Mouse (Mus musculus) embryonic facial prominence, embryonic 14.5 days (tissue): ENCODE results near the gene Hdgfl2. TPM values are rescaled to one million over a fixed set of nuclear protein-coding genes. Genes with fewer than 3 reads are reported as not detected.

Experiments used
- ATAC-seq: fragments of 200-750 bp; cut with Nextera tagmentation; 2 replicates; pipeline ENCODE4 v1.8.0; 2017; ENCODE audit warnings: low read depth, moderate number of reproducible peaks, moderate TSS enrichment
- DNase-seq: peaks from one replicate; pipeline ENCODE4 v3.0.0-alpha.2; 2015; ENCODE audit warnings: low spot score
- H3K27ac ChIP-seq: fragments of 300-500 bp; sonication (generic); replicated peaks from 2 replicates; pipeline ENCODE4 v1.5.1; 2014; ENCODE audit warnings: low read depth, mild to moderate bottlenecking, low read length, moderate library complexity
- H3K27me3 ChIP-seq: fragments of 300-500 bp; sonication (generic); replicated peaks from 2 replicates; pipeline ENCODE4 v1.6.1; 2014; ENCODE audit warnings: low read length; ENCODE audit not compliant: control insufficient read depth, insufficient read depth
- H3K36me3 ChIP-seq: fragments of 300-500 bp; sonication (generic); 2 replicates; pipeline ENCODE4 v1.6.1; 2014; ENCODE audit warnings: low read length, mixed read lengths; ENCODE audit not compliant: control insufficient read depth, insufficient read depth
- H3K4me1 ChIP-seq: fragments of 300-500 bp; sonication (generic); 2 replicates; pipeline ENCODE4 v1.6.1; 2014; ENCODE audit warnings: antibody characterized with exemption, low read length; ENCODE audit not compliant: control insufficient read depth, insufficient read depth
- H3K4me2 ChIP-seq: fragments of 300-500 bp; sonication (generic); 2 replicates; pipeline ENCODE4 v1.6.1; 2014; ENCODE audit warnings: low read depth, mild to moderate bottlenecking, low read length, moderate library complexity, mixed read lengths
- H3K4me3 ChIP-seq: fragments of 300-500 bp; sonication (generic); 2 replicates; pipeline ENCODE4 v1.5.1; 2014; ENCODE audit warnings: low read depth, mild to moderate bottlenecking, low read length
- H3K9ac ChIP-seq: fragments of 300-500 bp; sonication (generic); 2 replicates; pipeline ENCODE4 v1.6.1; 2014; ENCODE audit warnings: low read depth, mild to moderate bottlenecking, low read length, moderate library complexity, mixed read lengths
- H3K9me3 ChIP-seq: fragments of 300-500 bp; sonication (generic); 2 replicates; pipeline ENCODE4 v1.6.1; 2016; ENCODE audit warnings: low read length; ENCODE audit not compliant: control insufficient read depth
- WGBS: fragments of 180-500 bp; shearing (Covaris S2); extraction: QIAGEN DNeasy Blood & Tissue Kit; methylation state at CpG from one replicate; pipeline ENCODE4 v1.1.7; 2014; 5-methylcytosine and 5-hydroxymethylcytosine counted together
- polyA plus RNA-seq: library from polyadenylated mRNA; unstranded; fragments of >200 nt; fragmentation: Nextera tagmentation; extraction: Ambion mirVana; gene quantifications from 2 replicates; pipeline ENCODE4 v1.2.1, GENCODE M21; 2014

Gene Hdgfl2
- polyA plus RNA-seq, 1 experiment from 2014 or later = 75.6 TPM

- H3K4me3 ChIP-seq = peak overlapping the region; percentile 37
- H3K27me3 ChIP-seq = peaks cover 56% of the 10 kb centered on the region
- H3K36me3 ChIP-seq = no peaks in the 10 kb centered on the region
- H3K4me1 ChIP-seq = peaks cover 7% of the 10 kb centered on the region; the same call in 1 of the 2 replicates
- peak overlapping the region; percentile 57 for H3K9ac ChIP-seq
- peak overlapping the region; percentile 68 for H3K4me2 ChIP-seq
- ATAC-seq (no peak), DNase-seq (no peak)
- no peak overlapping the region for H3K27ac ChIP-seq
- H3K9me3 ChIP-seq = peaks cover 16% of the 10 kb centered on the region
- 12% methylated on average over 20 of the region's 59 CpGs for whole genome bisulfite sequencing
These were observed 45.2 kb downstream of the Hdgfl2 start for GRCm38 (mm10) chr17:56124377-56125275.

- H3K27me3 ChIP-seq = peaks cover 49% of the 10 kb centered on the region
- WGBS = 96% methylated on average over 4 of the region's 4 CpGs
- H3K9me3 ChIP-seq = peaks cover 16% of the 10 kb centered on the region
- H3K4me3 ChIP-seq = no peak overlapping the region
- no peak overlapping the region for H3K27ac ChIP-seq
- DNase-seq (no peak), ATAC-seq (no peak)
- no peak overlapping the region for H3K4me2 ChIP-seq
- H3K4me1 ChIP-seq = peaks cover 7% of the 10 kb centered on the region; the same call in 1 of the 2 replicates
- H3K36me3 ChIP-seq = no peaks in the 10 kb centered on the region
- no peak overlapping the region for H3K9ac ChIP-seq
These were observed 45.8 kb downstream of the Hdgfl2 start for GRCm38 (mm10) chr17:56125276-56125630.

DNA sequence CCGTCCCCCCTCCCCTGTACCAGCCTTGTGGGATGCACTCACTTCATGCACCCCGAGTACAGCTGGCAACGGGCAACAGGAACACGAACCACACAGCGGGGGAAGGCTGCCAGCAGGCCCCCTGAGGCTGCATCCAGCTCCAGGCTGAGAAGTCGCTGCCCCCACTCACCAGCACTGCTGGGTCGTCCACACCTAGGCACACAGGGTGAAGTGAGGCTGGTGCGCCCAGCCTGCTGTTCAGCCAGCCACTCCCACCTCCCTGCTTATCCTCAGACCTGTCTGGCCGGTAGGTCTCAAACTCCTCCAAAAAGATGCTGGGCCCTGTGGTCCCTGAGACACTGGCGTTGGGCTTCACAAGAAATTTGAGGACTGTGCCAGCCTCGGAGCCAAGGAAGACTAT, 46.7 kb downstream of the Hdgfl2 start:
- DNase-seq (no peak), ATAC-seq (no peak)
- Histone ChIP-seq H3K4me2 (no peak overlapping the region), H3K9ac (no peak overlapping the region), H3K27me3 (peaks cover 40% of the 10 kb centered on the region), H3K4me3 (no peak overlapping the region), H3K4me1 (peaks cover 7% of the 10 kb centered on the region; the same call in 1 of the 2 replicates), H3K9me3 (peaks cover 16% of the 10 kb centered on the region), H3K36me3 (no peaks in the 10 kb centered on the region), H3K27ac (no peak overlapping the region)
- 66% methylated on average over 11 of the region's 11 CpGs for WGBS

GRCm38 (mm10) chr17:56128246-56128645, 48.8 kb downstream of the Hdgfl2 start:
- 80% methylated on average over 15 of the region's 15 CpGs for WGBS
- H3K9ac ChIP-seq = no peak overlapping the region
- H3K9me3 ChIP-seq = peaks cover 2% of the 10 kb centered on the region; the same call in 1 of the 2 replicates
- no peak overlapping the region for H3K4me2 ChIP-seq
- ATAC-seq (no peak), DNase-seq (no peak)
- H3K36me3 ChIP-seq = no peaks in the 10 kb centered on the region
- H3K4me3 ChIP-seq = no peak overlapping the region
- peaks cover 7% of the 10 kb centered on the region; the same call in 1 of the 2 replicates for H3K4me1 ChIP-seq
- H3K27me3 ChIP-seq = peaks cover 20% of the 10 kb centered on the region
- H3K27ac ChIP-seq = no peak overlapping the region

GRCm38 (mm10) chr17:56131136-56131535, 51.7 kb downstream of the Hdgfl2 start:
- Histone ChIP-seq H3K9ac (no peak overlapping the region), H3K27me3 (no peaks in the 10 kb centered on the region), H3K4me2 (no peak overlapping the region), H3K9me3 (no peaks in the 10 kb centered on the region), H3K36me3 (no peaks in the 10 kb centered on the region), H3K4me3 (no peak overlapping the region), H3K27ac (no peak overlapping the region), H3K4me1 (peaks cover 9% of the 10 kb centered on the region; the same call in 1 of the 2 replicates)
- 96% methylated on average over 10 of the region's 10 CpGs for WGBS
- no peak for ATAC-seq
- no peak for DNase-seq

- Histone ChIP-seq H3K9ac (no peak overlapping the region), H3K27ac (no peak overlapping the region), H3K9me3 (no peaks in the 10 kb centered on the region), H3K4me3 (no peak overlapping the region), H3K4me2 (no peak overlapping the region), H3K36me3 (no peaks in the 10 kb centered on the region), H3K4me1 (peaks cover 9% of the 10 kb centered on the region; the same call in 1 of the 2 replicates), H3K27me3 (no peaks in the 10 kb centered on the region)
- DNase-seq = no peak
- ATAC-seq = no peak
- 44% methylated on average over 7 of the region's 7 CpGs for WGBS
These were observed 52.4 kb downstream of the Hdgfl2 start for GRCm38 (mm10) chr17:56131814-56132213.

DNA sequence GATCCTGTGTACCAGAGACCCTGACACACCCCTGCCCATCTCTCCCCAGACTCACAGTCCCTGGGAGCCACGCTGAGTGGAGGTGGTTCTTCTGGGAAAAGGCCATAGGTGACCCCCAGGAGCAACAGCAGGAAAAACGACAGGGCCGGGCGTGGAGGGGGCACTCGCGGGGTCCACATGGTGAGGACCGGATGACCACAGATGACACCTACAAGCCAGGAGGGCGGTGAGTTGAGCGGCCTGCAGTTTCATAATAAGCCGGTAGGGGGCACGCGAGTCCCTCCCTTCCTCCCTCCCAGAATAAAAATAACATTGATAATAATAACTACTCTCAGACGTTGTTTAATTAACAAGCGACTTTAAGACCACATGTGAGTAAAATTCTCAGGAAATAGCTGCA, 53.2 kb downstream of the Hdgfl2 start:
- Histone ChIP-seq H3K36me3 (no peaks in the 10 kb centered on the region), H3K4me1 (peaks cover 9% of the 10 kb centered on the region; the same call in 1 of the 2 replicates), H3K9ac (no peak overlapping the region), H3K4me3 (no peak overlapping the region), H3K27me3 (no peaks in the 10 kb centered on the region), H3K9me3 (no peaks in the 10 kb centered on the region), H3K4me2 (no peak overlapping the region), H3K27ac (no peak overlapping the region)
- no peak for ATAC-seq
- WGBS = 5% methylated on average over 14 of the region's 14 CpGs
- DNase-seq = no peak

GRCm38 (mm10) chr17:56133457-56134363, 54.3 kb downstream of the Hdgfl2 start:
- DNase-seq = peak; percentile 51
- peaks cover 1% of the 10 kb centered on the region; the same call in 1 of the 2 replicates for H3K27me3 ChIP-seq
- WGBS = 19% methylated on average over 17 of the region's 21 CpGs

More at GRCm38 (mm10) chr17:56133457-56134363, 54.3 kb downstream of the Hdgfl2 start:
- ATAC-seq = peak; percentile 32
- no peak overlapping the region for H3K9ac ChIP-seq
- H3K36me3 ChIP-seq = no peaks in the 10 kb centered on the region
- no peaks in the 10 kb centered on the region for H3K9me3 ChIP-seq
- H3K27ac ChIP-seq = peak overlapping the region; percentile 19
- peaks cover 9% of the 10 kb centered on the region; the same call in 1 of the 2 replicates for H3K4me1 ChIP-seq
- H3K4me3 ChIP-seq = peak overlapping the region; percentile 33
- H3K4me2 ChIP-seq = peak overlapping the region; percentile 62
